Mouse (Mus musculus) monocyte, adult 2 months (primary cell): ENCODE measurements around the gene Rpl22.

Source experiments
- DNase-seq, 2 experiments: peaks; one replicate each; pipeline ENCODE4 v3.0.0; 2022; ENCODE audit warnings: low spot score in 2 of 2, low read depth in 1 of 2

The Rpl22 gene

DNA sequence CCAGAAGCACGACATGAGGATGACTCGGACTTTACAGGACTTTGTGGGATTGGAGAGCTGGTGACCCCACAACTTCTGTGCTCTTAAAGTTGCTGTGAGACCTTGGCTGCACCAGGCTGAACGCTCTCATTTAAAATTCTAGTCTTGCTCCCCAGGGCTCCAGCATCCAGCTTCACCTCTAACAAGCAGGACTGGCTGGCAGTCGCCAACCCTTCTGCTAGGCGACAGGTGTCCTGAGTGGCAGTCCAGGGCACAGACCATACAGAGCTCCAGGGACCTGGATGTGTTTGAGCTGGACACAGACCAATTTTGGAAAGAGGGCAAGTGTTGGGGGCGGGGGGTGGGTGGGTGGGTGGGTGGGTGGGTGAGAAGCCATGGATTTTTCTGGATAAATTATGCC is 12.2 kb downstream of the Rpl22 start:
- no peak for DNase-seq

DNA sequence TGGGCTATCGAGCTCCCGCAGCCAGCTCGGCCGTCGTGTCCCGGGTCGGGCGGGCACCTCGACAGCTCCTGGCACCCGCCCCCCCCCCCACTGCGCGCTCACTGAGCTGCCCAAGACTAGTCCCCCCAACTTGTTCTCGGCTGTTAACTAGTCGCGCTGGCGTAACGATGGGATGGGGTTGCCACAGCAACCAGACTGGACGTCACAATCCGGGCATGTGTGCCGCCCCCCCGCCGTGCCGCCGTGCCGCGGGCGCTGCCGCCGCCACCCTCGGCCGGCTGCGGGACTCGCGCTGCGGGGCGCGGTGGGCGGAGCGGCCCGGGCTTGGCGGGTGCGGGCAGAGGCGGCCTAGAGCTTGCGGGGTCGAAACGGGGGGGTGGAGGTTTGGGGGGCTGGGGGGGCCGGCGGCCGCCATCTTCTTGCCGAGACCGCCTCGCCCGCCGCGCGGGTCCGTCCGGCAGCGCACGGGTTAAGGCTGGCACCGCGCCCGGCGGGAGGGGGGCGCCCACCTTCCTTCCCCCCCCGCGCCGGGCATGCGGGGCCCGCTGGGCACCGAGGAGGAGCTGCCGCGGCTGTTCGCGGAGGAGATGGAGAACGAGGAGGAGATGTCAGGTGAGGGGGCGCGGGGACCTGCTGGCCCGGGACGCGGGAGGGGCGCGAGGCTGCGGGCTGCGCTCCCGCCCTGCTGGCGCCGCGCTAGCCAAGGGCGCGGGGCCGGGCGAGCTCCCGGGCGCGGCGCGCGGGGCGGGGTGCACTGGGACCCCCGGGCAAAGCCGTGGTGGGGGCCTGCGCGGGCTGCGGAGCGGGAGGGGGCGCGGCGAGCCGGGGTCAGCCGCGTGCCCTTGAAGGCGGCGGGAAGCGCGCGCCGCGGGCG is 13.1 kb downstream of the Rpl22 start, which contains the start of gene Chd5:
Gene Chd5, plus strand, starts transcription at position 233 of the 874 bp plus-strand sequence.
- no peak for DNase-seq

DNA sequence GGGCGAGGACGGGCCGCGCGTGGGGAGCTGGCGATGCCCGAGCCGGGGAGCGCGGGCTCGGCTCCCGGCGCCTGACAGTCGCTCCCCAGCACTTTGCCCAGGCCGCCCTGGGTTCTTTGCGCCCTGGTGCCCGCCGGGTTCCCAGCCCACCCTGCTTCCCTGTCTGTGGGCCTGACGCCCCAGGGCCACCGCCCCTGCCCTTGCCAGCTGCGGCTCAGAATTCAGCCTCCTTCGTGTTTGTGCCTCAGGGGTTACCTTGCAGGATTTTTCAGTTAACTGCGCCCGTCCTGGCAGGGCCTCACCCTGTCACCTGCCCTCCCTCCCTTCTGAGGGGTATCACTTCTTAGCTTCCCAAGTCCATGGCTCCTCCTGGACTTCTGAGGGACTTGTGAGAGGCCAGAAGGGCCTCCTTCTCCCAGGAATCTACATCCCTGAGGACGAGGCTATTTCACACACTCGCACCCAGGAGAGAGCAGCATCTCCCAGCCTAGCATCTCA is 13.8 kb downstream of the Rpl22 start:
- DNase-seq: no peak

DNA sequence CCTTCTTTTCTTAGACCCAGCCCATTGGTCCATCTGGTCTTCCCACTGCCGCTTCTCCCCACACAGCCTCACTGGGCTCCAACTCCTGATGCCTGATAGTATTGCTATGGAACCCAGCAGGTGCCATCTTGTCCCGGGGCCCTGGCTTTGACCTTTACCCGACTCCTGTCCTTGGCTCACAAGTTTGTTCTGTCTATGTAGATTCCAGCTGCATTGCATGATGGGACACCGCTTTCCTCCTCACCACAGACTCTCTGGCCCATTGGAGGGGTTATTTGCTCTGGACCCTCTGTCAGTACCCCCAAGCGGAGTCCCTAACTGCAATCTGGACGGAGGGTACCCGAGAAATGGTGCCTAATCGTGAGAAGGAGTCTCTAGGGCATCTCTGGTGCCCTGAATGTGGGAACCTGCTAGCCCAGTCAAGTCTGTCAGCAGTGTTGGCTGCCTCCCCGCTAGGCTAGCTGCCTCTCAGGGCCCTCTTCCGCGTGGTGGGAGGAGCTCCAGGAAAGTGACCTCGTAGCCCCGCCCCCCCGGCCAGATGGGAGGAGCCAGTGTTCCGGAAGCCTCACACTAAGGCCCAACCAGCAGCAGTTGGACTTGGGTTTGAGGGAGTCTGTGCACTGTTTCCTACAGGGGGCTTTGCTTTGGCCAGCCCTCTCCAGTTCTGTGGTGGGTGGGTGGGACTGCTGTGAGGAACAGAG is 15.2 kb downstream of the Rpl22 start:
- no peak for DNase-seq

DNA sequence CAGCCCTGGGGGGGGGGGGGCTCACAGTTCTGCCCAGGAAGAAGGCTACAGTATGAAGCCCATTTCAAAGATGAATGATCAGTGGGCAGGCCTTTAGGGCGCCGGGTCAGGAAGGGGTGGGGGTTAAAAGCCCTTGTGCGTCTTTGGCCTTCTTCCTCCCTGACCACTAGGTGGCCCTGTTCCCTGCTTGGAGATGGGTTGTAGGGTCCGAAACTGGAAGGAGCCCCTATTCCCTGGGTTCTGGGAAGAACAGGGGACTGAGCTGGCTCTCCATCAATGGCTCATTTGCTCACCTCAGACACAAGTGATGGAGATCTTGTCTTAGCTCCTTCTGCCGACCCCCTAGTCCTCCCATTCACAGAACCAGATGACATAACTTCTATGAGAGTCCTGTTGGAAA is 17.8 kb downstream of the Rpl22 start:
- no peak for DNase-seq

DNA sequence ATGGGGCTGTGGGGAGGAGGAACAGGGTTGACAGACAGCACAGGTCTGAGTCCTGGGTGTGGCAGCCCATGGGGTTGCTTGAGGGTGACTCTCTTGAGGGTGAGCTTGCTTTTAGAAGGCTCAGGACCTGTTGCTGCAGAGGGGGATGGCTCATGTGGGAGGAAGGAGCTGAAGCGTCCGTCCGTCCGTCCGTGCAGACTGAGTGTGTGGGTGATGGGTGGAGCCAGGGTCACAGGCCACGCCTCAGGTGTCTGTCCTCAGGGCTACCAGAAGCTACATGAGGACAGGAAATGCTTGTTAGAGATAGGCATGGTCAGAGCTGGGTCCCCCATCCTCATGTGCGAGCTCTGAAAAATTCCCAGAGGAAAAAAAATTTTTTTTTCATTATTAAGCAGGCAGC is 19.1 kb downstream of the Rpl22 start:
- no peak for DNase-seq

DNA sequence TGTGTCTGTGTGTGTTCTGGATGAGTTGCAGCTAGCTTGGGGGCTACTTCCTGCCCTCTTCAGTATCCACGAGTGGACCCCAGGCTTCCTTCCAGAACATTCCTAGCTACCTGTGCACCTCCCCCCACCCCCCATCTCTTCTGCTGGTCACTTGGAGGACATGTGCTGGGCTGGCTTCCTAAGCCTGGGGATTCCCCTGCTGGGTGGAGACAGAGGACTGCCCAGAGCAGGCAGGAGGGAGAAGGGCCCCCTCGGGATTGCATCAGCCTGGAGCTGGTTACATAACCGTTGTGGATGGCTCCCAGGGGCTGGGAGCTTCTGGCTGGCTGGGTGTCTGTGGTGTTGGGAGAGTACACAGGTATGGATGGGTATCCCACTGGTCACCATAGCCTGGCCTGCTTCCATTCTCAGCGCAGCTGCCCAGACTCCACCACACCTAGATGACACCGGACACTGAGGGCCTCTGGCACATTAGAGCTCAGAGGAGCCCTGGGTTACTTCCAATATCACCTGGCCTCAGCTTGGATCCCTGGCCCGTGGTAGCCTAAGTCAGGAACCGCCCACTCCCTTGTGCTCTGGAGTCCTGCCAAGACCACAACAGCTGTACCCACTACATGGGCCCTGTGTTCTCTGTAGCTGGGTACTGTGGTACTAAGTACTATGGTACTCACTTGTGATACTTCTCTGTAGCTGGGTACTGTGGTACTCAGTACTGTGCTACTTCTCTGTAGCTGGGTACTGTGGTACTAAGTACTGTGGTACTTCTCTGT is 19.8 kb downstream of the Rpl22 start:
- peak; percentile 32 to 50 for DNase-seq

DNA sequence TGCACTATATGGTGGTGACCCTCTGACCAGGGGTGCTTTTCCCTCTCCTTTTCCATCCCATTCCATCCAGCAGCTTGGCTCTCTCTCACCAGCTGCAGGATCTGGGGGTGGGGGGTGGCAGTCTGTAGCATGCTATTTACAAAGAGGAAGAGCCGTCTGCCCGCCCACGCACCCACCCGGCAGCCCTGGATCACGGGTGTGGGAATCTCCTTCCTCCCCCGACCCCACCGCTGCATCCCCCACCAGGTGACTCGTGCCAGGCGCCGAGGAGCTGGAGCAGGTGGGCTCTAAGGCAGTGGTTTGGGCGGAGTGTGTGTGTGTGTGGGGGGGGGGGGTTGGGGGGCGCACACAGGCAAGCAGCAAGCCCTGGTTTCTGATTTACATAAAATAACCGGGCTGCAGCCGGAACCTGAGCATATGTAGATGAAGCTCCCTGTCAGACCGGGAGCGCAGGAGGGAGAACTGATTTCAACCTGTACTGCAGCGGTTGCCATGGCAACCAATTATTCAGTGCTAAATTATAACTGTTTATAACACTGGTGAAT is 24.4 kb downstream of the Rpl22 start:
- no peak for DNase-seq

DNA sequence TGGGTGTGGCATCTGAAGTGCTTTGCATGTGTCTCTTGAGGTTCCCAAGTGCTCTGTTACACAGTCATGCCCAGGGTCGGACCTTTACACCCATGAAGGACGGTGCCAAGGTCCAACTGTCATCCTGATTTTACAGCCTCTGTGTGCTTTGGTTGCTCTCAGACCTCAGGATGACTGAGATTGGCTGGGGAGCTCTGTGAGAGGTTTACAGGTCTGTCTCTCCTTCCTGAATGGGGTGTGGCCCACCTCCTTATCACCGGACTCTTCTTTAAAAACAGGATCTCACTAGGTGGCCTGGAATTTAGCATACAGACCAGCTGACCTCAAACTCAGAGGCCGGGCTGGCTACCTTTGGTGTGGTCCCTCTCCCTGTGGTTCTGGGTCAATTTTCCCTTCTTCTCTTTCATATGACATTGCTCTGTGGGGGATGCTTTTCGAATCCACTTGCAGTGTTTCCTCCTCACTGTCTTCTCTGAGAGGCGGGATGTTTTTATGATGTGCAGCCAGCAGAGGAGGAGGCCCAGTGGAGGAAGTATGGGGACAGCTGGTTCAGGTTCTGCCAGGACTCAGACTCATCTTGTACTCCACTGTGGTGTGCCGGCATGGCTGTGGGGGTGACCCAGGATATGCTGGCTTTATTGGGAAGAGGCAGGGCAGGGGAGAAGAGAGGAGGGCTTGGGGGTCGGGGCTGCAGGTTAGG is 25.3 kb downstream of the Rpl22 start:
- DNase-seq: no peak

DNA sequence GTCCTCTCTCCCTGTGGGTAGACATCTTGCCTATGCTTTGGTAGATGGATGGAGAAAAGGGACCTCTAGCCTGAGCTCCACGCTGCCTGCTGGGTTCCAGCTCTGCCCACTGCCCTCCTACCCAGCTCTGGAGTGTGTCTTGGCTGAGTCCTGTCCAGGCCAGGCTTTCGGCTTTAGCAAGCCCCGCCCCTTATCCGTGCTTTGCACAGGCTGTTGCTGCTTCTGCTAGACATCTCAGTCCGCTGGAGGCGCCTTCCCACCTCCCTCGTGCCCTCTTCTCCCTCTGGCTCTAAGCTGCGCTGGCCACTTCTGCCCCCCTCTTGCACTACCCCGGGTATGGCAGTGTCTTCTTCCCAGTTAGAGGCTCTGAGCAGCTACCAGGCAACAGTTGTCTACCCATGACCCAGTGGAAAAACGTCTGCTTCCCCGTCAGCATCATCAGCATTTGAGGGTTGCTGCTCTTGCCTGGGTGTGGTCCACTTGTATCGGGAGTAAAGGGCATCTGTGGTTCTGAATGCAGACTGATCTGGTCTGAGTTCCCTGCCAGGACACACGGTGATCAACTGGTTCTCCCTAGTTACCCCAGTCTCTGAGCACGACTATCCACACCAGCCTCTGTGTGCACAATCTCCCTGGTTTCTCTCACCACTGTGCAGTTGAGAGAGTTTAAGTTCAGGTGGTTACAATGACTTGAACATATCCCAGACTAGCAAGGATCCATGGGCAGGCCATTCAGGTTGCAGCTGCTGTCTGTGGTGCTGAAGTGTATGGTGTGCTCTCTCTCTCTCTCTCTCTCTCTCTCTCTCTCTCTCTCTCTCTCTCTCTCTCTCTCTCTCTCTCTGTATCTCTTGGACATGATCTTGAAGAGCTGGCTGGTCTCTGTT is 26.1 kb downstream of the Rpl22 start:
- peak in 1 of 2 experiments; percentile 10 for DNase-seq

DNA sequence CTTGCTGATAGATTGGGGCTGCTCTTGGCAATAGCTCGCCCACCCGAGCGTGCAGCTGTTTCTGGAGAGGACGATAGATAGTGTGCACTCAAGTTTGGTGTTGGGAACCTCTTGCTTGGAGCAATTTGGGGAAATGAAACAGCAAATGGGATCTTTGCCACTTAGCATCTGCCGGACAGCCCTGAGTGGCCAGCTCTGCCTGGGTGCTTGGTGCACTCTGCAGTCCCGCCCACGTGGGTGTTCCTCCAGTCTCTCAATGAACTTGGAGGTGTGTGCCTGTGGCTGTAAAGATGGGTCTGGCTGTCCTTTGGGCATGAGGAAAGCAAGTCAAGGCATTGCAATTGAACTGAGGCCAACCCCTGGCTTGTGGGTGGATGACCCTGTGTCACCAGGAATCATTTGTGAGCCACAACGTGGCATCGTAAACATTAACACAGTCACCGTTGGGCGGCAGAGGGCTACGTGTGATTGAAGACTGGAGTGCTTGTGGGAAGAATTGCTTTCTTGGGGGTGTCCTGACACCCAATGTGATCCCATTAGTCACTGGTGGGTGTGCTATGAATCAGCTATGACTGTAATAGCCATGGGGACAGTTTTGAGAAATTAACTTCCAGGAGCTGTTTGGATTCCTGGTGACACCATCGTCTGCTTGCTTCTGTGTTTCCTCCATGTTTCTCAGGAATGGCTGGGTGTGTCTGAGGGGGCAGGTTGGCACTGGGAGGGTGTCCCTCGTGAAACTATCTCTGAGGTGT is 28.5 kb downstream of the Rpl22 start:
- no peak for DNase-seq

DNA sequence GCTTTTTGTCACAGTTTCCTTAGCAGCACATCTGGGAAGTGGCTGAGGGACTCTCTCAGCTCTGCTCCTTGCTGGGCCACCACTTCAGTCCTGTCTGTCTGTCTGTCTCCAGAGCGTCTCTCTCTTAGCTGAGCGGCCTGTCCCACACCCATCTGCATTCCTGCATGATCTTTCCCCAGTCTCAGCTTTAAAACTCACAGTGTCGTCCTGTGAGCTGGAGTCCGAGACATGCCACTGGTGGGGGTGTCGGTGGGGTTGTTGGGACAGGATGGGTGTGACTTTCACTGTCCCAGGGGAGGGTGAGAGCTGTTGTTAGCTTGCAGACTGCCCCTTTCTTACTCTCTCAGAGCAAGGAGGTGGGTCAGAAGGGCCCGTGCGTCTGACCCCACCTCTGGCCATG is 30.1 kb downstream of the Rpl22 start:
- DNase-seq: no peak

DNA sequence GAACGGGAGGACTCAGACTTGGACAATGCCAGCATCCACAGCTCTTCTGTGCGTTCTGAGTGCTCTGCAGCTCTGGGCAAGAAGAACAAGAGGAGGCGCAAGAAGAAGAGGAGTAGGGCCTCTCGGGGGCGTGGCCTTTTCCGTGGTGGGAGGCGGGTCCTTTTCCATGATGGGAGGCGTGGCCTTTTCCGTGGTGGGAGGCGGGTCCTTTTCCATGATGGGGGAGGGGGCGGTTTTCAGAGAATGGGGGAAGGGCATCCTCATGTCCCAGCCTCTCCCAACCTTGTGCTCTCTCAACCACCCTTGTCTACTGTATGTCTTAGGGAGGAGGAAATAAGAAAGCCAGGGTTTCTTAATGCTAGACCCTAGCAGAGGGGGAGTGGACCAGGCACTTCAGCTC is 34.2 kb downstream of the Rpl22 start:
- DNase-seq: no peak

DNA sequence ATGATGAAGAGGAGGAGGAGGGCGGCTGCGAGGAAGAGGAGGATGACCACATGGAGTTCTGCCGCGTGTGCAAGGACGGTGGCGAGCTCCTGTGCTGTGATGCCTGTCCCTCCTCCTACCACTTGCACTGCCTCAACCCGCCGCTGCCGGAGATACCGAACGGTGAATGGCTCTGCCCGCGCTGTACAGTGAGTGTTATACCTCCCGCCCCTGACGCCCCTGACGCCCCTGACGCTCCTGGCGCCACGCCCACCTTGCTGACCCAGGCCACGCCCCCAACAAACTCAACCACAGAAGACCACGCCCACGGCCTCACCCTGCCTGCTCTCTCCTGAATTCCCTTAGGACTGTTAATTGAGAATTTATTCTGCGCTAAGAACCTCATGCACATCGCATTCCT is 35.3 kb downstream of the Rpl22 start:
- DNase-seq: no peak

DNA sequence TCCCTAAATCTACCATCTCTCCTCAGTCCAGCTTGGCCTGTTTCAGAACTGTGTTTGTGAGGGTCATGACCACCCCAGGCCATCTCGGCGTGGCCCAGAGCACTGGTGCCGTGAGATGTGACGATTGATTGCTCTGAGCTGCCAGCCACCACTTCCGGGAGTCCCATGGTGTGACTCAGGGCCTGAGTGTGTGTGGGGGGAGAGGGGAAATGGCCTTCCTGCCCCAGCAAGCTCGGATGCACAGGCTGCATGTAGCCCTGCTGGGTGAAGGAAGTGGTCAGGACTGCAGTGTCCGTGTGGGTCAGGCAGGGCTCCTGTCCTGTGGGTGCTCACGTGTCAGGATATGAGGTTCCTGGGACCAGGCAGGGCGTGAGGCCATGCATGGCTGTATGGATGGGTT is 36.6 kb downstream of the Rpl22 start:
- no peak for DNase-seq

DNA sequence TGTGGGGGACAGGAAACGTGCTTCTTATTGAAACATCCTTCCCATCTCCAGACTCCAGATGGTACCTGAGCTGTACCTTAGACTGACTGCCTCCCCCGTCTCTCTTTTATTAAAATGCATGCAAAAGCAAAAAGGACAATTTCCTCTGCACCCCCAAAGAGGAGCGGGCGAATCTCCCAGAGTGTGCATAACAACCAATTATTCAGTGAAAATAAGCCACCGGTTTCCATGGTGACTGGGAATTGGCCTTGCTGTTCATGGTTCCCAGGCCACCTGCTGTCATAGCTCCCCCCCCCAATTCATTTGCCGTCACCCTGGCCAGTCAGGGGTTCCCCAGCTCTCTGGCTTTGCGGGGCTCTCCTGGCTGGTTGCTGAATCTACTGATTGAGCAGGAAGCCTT is 39.7 kb downstream of the Rpl22 start:
- DNase-seq: no peak

DNA sequence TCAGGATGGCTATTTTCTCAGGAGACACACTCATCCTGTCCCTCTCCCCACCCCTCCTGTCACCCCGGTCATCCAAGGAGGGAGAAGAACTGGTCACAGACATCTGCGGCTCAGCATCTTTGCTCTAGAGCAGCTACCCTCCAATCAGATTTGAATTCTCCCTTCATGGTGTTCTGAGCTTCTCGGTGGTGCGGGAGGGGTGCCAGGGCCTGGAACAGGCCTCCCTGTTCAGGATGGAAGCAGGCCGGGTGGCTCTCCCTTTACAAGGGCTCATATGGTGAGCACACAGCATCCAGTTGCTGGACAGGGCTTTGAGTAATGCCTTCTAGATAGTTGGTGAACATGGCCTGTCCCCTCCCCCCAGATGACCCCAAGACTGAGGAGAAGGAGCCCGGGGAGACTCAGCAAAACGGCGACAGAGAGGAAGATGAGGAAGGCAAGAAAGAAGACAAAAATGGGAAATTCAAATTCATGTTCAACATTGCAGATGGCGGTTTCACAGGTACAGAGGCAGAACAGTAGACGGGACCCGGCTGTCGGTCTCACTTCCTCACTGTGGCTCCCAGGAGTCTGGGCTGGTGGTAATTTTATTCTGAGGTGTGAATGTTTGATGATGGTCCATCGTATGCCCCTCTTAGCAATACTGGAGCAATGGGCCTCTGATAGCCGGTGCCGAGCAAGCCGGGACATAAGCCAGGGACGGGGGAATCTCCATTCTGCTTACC is 57.1 kb downstream of the Rpl22 start:
- DNase-seq: no peak
